Mouse (Mus musculus) thymus, adult 2 months (tissue): ENCODE data around the gene Adora2a. TPM values are rescaled to one million over a fixed set of nuclear protein-coding genes. Genes with fewer than 3 reads are reported as not detected.

Experiments
- DNase-seq: peaks from one replicate; pipeline ENCODE4 v3.0.0; 2021
- H3K27ac ChIP-seq: fragments of 200-500 bp; 2 replicates; pipeline ENCODE4 v1.5.1; 2012; ENCODE audit warnings: low read length, control low read depth; ENCODE audit not compliant: control insufficient read depth, insufficient read depth
- H3K27me3 ChIP-seq: fragments of 200-500 bp; 2 replicates; pipeline ENCODE4 v1.6.1; 2012; ENCODE audit warnings: mild to moderate bottlenecking, low read length, moderate library complexity, mixed read lengths; ENCODE audit not compliant: control insufficient read depth, insufficient read depth
- H3K36me3 ChIP-seq: fragments of 200-500 bp; 2 replicates; pipeline ENCODE4 v1.6.1; 2012; ENCODE audit warnings: mild to moderate bottlenecking, low read length, moderate library complexity; ENCODE audit not compliant: control insufficient read depth, insufficient read depth
- H3K4me1 ChIP-seq: fragments of 200-500 bp; replicated peaks from 2 replicates; pipeline ENCODE4 v1.6.1; 2012; ENCODE audit warnings: low read length; ENCODE audit not compliant: control insufficient read depth, insufficient read depth
- H3K4me3 ChIP-seq: fragments of 200-500 bp; 2 replicates; pipeline ENCODE4 v1.5.1; 2012; ENCODE audit warnings: mild to moderate bottlenecking, low read length, control low read depth, moderate library complexity; ENCODE audit not compliant: control insufficient read depth, insufficient read depth
- CTCF ChIP-seq: fragments of 200-500 bp; IDR thresholded peaks from 2 replicates; pipeline ENCODE4 v1.5.1; 2012; ENCODE audit warnings: mild to moderate bottlenecking, control low read depth, low read length, moderate library complexity, borderline replicate concordance; ENCODE audit not compliant: control insufficient read depth, poor library complexity, insufficient read depth; ENCODE audit errors: extremely low read depth
- POLR2A ChIP-seq: fragments of 200-500 bp; IDR thresholded peaks from 2 replicates; pipeline ENCODE4 v1.6.1; 2012; ENCODE audit warnings: mild to moderate bottlenecking, low read length, control low read depth, moderate library complexity; ENCODE audit not compliant: control insufficient read depth, poor library complexity, insufficient read depth; ENCODE audit errors: extremely low read depth
- WGBS: fragments of 180-500 bp; shearing (Covaris S2); methylation state at CpG from one replicate; pipeline ENCODE4 v1.1.7; 2018; 5-methylcytosine and 5-hydroxymethylcytosine counted together
- polyA plus RNA-seq: library from polyadenylated mRNA; depleted of rRNA; stranded (reverse); fragments of >200 nt; gene quantifications from 2 replicates; pipeline ENCODE4 v1.2.3, GENCODE M21; 2012; rRNA removed

Adora2a gene
- polyA plus RNA-seq, result 53.4 and 55.4 TPM in 2 replicates

DNA sequence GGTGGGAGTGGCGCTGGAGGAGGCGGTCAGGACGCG, at the start of gene Adora2a:
Gene Adora2a, plus strand, starts transcription at position 6 of the 36 bp plus-strand sequence.
- Histone ChIP-seq H3K27ac (no peak within 1 kb of the TSS), H3K4me1 (peaks cover 62% of the 10 kb centered on the region), H3K27me3 (no peaks in the 10 kb centered on the region), H3K4me3 (peak within 1 kb of the TSS; percentile 63), H3K36me3 (no peaks in the 10 kb centered on the region)
- 0% methylated on average over 4 of the region's 4 CpGs for WGBS
- no peak for TF ChIP-seq CTCF
- no peak for TF ChIP-seq POLR2A
- no peak for DNase-seq

- H3K4me3 ChIP-seq, result no peak overlapping the region
- H3K27me3 ChIP-seq, result no peaks in the 10 kb centered on the region
- H3K36me3 ChIP-seq, result peaks cover 33% of the 10 kb centered on the region
- WGBS, result 95% methylated on average over 4 of the region's 4 CpGs
- no peak overlapping the region for H3K27ac ChIP-seq
- no peak for TF ChIP-seq POLR2A
- no peak for TF ChIP-seq CTCF
- no peak for DNase-seq
- H3K4me1 ChIP-seq, result no peaks in the 10 kb centered on the region
These were observed 43.7 kb upstream of the Adora2a start for GRCm38 (mm10) chr10:75273020-75273419.

- no peak overlapping the region for H3K27ac ChIP-seq
- peaks cover 30% of the 10 kb centered on the region for H3K36me3 ChIP-seq
- no peak overlapping the region for H3K4me3 ChIP-seq
- TF ChIP-seq CTCF (no peak), POLR2A (no peak)
- DNase-seq, result no peak
- 95% methylated on average over 12 of the region's 12 CpGs for WGBS
- no peaks in the 10 kb centered on the region for H3K27me3 ChIP-seq
- H3K4me1 ChIP-seq, result no peaks in the 10 kb centered on the region
These were observed 40.2 kb upstream of the Adora2a start for GRCm38 (mm10) chr10:75276427-75277013.

DNA sequence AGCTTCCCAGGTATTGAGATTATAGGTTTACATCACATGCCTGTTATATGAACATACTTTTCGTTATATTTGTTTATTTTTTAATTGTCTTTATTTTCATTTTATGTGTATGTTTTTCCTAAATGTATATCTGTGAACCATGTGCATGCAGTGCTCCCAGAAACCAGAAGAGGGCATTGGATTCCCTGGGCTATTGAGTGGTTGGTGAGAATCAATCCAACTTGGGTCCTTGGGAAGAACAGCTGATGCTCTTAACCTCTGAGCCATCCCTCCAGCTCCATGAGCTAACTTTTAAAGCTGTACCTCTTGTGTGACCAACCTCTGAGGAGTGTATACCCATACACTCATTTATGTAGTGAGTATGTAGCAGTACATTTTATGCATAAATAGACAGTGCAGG, 39.2 kb upstream of the Adora2a start:
- no peak overlapping the region for H3K27ac ChIP-seq
- DNase-seq, result peak; percentile 32
- TF ChIP-seq CTCF (no peak), POLR2A (no peak)
- H3K36me3 ChIP-seq, result peaks cover 25% of the 10 kb centered on the region
- no peak overlapping the region for H3K4me3 ChIP-seq
- 93% methylated on average over 1 of the region's 1 CpGs for WGBS
- peaks cover under 1% of the 10 kb centered on the region for H3K4me1 ChIP-seq
- no peaks in the 10 kb centered on the region for H3K27me3 ChIP-seq

GRCm38 (mm10) chr10:75282648-75283047, 34.0 kb upstream of the Adora2a start:
- Histone ChIP-seq H3K27ac (peak overlapping the region; percentile 28; the same call in 1 of the 2 replicates), H3K4me1 (peaks cover 7% of the 10 kb centered on the region), H3K36me3 (peaks cover 6% of the 10 kb centered on the region; the same call in 1 of the 2 replicates), H3K27me3 (no peaks in the 10 kb centered on the region), H3K4me3 (no peak overlapping the region)
- 7% methylated on average over 5 of the region's 5 CpGs for WGBS
- TF ChIP-seq POLR2A (no peak), CTCF (no peak)
- peak; percentile 61 for DNase-seq

- no peak for DNase-seq
- TF ChIP-seq CTCF, result no peak
- no peak for TF ChIP-seq POLR2A
These were observed 32.9 kb upstream of the Adora2a start for GRCm38 (mm10) chr10:75283821-75284220.

DNA sequence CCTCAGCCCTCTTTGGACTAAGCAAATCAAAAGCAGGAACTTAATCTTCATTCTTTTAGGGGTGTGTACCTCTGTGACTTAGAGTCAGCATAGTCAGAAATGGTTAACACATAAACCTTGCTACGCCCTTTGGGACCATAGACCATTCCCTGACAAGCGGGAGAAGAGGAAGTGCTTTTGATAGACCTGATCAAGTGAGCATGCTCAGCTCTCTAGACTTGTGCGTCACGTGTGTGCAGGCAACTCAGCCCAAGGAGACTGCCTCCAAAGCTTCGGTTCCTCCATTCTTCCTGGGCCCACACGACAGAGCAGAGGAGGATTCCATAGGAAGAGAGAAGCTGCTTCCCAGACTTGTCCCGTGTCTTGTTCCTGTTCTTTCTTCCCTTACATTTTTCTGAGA, 28.1 kb upstream of the Adora2a start:
- no peak for DNase-seq
- no peaks in the 10 kb centered on the region for H3K27me3 ChIP-seq
- 89% methylated on average over 7 of the region's 7 CpGs for WGBS
- H3K4me3 ChIP-seq, result no peak overlapping the region
- TF ChIP-seq CTCF (no peak), POLR2A (no peak)
- H3K27ac ChIP-seq, result no peak overlapping the region
- H3K4me1 ChIP-seq, result no peaks in the 10 kb centered on the region; the same call in 1 of the 2 replicates
- 0 out of 2 replicates have a peak, but pooled peaks cover 4% of the 10 kb centered on the region for H3K36me3 ChIP-seq

More at GRCm38 (mm10) chr10:75283821-75284220, 32.9 kb upstream of the Adora2a start:
- no peak overlapping the region for H3K4me3 ChIP-seq
- no peak overlapping the region for H3K27ac ChIP-seq
- WGBS, result 100% methylated on average over 3 of the region's 3 CpGs
- H3K27me3 ChIP-seq, result no peaks in the 10 kb centered on the region
- peaks cover 7% of the 10 kb centered on the region for H3K4me1 ChIP-seq
- H3K36me3 ChIP-seq, result peaks cover 6% of the 10 kb centered on the region; the same call in 1 of the 2 replicates
